Comparison of ENCODE assay signal across 8 mouse cellular contexts in the genomic region with DNA sequence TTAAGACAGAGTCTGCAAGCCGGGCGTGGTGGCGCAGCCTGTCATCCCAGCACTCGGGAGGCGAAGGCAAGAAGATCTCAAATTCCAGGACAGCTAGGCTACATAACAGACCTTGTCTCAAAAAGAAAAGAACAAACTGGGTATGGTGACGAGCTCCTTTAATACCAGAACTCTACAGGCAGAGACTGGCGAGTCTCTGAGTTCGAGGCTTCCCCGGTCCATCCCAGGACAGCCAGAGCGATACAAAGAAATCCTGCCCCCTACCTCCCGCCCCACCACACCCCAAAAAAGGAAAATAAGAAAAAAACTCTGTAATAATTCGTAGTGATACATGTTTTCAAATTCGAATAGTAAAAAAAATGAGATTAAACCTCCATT. TPM values are rescaled to one million over a fixed set of nuclear protein-coding genes. Genes with fewer than 3 reads are reported as not detected.
DNase-seq lines count a peak whose midpoint lies in the region; ATAC-seq and TF ChIP-seq lines count a peak whose summit lies in the region.

No protein-coding gene starts in this region.

- peak overlapping the region; percentile 80 for H3K9ac ChIP-seq in liver, adult 2 months (ENCODE audit: low read depth, low read length)
- peak overlapping the region; percentile 82 for H3K9ac ChIP-seq in embryonic facial prominence, embryonic 11.5 days (replicated peaks; ENCODE audit: low read length)
- peak overlapping the region; percentile 79 for H3K9ac ChIP-seq in hindbrain, postnatal 0 days (replicated peaks; ENCODE audit: low read length)

- 1% methylated on average over 13 of the region's 13 CpGs for WGBS in liver, adult 2 months
- WGBS in embryonic facial prominence, embryonic 11.5 days: 4% methylated on average over 13 of the region's 13 CpGs
- 4% methylated on average over 13 of the region's 13 CpGs for WGBS in hindbrain, postnatal 0 days

- DNase-seq in liver, adult 2 months (ENCODE audit: extremely low read depth, low read depth, low spot score): no peak
- DNase-seq in liver: no peak
- no peak for DNase-seq in embryonic facial prominence, embryonic 11.5 days (ENCODE audit: low spot score)
- DNase-seq in hindbrain, postnatal 0 days (ENCODE audit: low spot score): no peak
- DNase-seq in cerebellum, adult 9-10 months: no peak
- DNase-seq in frontal cortex, postnatal 36 days (ENCODE audit: low spot score in 2 of 2): no peak
- DNase-seq in thymus, postnatal 0 days (ENCODE audit: low spot score): no peak

- H3ac ChIP-seq in myocyte (ENCODE audit: control insufficient read depth, insufficient read length): peak overlapping the region; percentile 67

- H3K27me3 ChIP-seq in liver, adult 2 months (ENCODE audit: control insufficient read depth, insufficient read depth, low read length): no peaks in the 10 kb centered on the region
- H3K27me3 ChIP-seq in embryonic facial prominence, embryonic 11.5 days (ENCODE audit: control insufficient read depth, insufficient read depth, low read length): no peaks in the 10 kb centered on the region
- H3K27me3 ChIP-seq in hindbrain, postnatal 0 days (ENCODE audit: insufficient read depth, low read length): no peaks in the 10 kb centered on the region
- H3K27me3 ChIP-seq in myocyte (ENCODE audit: control insufficient read depth, insufficient read depth, insufficient read length): no peaks in the 10 kb centered on the region

- H3K4me2 ChIP-seq in embryonic facial prominence, embryonic 11.5 days (ENCODE audit: low read depth, low read length): peak overlapping the region; percentile 80
- H3K4me2 ChIP-seq in hindbrain, postnatal 0 days (ENCODE audit: low read depth, low read length): peak overlapping the region; percentile 88
- H3K4me2 ChIP-seq in myocyte (ENCODE audit: low read depth): peak overlapping the region; percentile 93

- no peak for ATAC-seq in embryonic facial prominence, embryonic 11.5 days (replicated peaks; ENCODE audit: insufficient number of reproducible peaks, low FRiP score, low TSS enrichment, low read depth)
- ATAC-seq in hindbrain, postnatal 0 days: no peak

- peaks cover 2% of the 10 kb centered on the region; the same call in 1 of the 2 replicates for H3K79me2 ChIP-seq in liver, adult 2 months (ENCODE audit: control insufficient read depth, insufficient read depth, low read length)
- peaks cover 11% of the 10 kb centered on the region for H3K79me2 ChIP-seq in myocyte (ENCODE audit: control insufficient read depth, insufficient read depth)

- peaks cover 3% of the 10 kb centered on the region; the same call in 1 of the 2 replicates for H3K36me3 ChIP-seq in liver, adult 2 months (ENCODE audit: control insufficient read depth, insufficient read depth, low read length)
- peaks cover 3% of the 10 kb centered on the region for H3K36me3 ChIP-seq in embryonic facial prominence, embryonic 11.5 days (replicated peaks; ENCODE audit: control insufficient read depth, insufficient read depth, low read depth, low read length)
- peaks cover 22% of the 10 kb centered on the region for H3K36me3 ChIP-seq in hindbrain, postnatal 0 days (ENCODE audit: insufficient read depth, low read length)
- peaks cover 10% of the 10 kb centered on the region for H3K36me3 ChIP-seq in myocyte (ENCODE audit: control insufficient read depth, insufficient read depth)

- no peaks in the 10 kb centered on the region for H3K9me3 ChIP-seq in embryonic facial prominence, embryonic 11.5 days (replicated peaks; ENCODE audit: control insufficient read depth, low read length)
- no peaks in the 10 kb centered on the region for H3K9me3 ChIP-seq in hindbrain, postnatal 0 days (ENCODE audit: low read length)

- no peak for TF ChIP-seq POLR2A in liver, adult 2 months (IDR thresholded peaks at IDR 0.05; ENCODE audit: extremely low read depth, insufficient read depth, low read length)
- TF ChIP-seq POLR2A in myocyte (IDR thresholded peaks at IDR 0.05; ENCODE audit: insufficient read length, low read depth): no peak

- peak overlapping the region; percentile 46 for H3K27ac ChIP-seq in liver, adult 2 months (replicated peaks; ENCODE audit: insufficient read depth, low read depth, low read length)
- H3K27ac ChIP-seq in embryonic facial prominence, embryonic 11.5 days (replicated peaks; ENCODE audit: low read depth, low read length): peak overlapping the region; percentile 53; the same call in 1 of the 2 replicates
- peak overlapping the region; percentile 90 for H3K27ac ChIP-seq in hindbrain, postnatal 0 days

- no peaks in the 10 kb centered on the region for H3K4me1 ChIP-seq in liver, adult 2 months (ENCODE audit: control insufficient read depth, insufficient read depth, low read length)
- no peaks in the 10 kb centered on the region for H3K4me1 ChIP-seq in embryonic facial prominence, embryonic 11.5 days (ENCODE audit: control insufficient read depth, insufficient read depth, low read length)
- H3K4me1 ChIP-seq in hindbrain, postnatal 0 days (ENCODE audit: insufficient read depth, low read length): peaks cover 7% of the 10 kb centered on the region; the same call in 1 of the 2 replicates

- peak overlapping the region; percentile 76 for H3K4me3 ChIP-seq in liver, adult 2 months (ENCODE audit: insufficient read depth, low read depth, low read length)
- H3K4me3 ChIP-seq in embryonic facial prominence, embryonic 11.5 days (ENCODE audit: low read depth, low read length): peak overlapping the region; percentile 74
- peak overlapping the region; percentile 74 for H3K4me3 ChIP-seq in hindbrain, postnatal 0 days (ENCODE audit: low read length)
- peak overlapping the region; percentile 74 for H3K4me3 ChIP-seq in myocyte

- TF ChIP-seq CTCF in liver, adult 2 months (IDR thresholded peaks at IDR 0.05; ENCODE audit: low read depth, low read length): no peak
- TF ChIP-seq CTCF in hindbrain, postnatal 0 days (IDR thresholded peaks at IDR 0.05; ENCODE audit: low read depth): no peak

TF ChIP-seq in myocyte, 11 proteins besides CTCF, POLR2A, EP300 and RAD21:
- TF ChIP-seq USF1 (IDR thresholded peaks at IDR 0.05; ENCODE audit: low read depth): no peak
- TF ChIP-seq REST (IDR thresholded peaks at IDR 0.05; ENCODE audit: insufficient read depth, insufficient read length): no peak
- no peak for TF ChIP-seq E2F4 (IDR thresholded peaks at IDR 0.05; ENCODE audit: insufficient read depth)
- TF ChIP-seq TCF3 (IDR thresholded peaks at IDR 0.05; ENCODE audit: insufficient read length, low read depth): no peak
- TF ChIP-seq POLR2AphosphoS2 (IDR thresholded peaks at IDR 0.05; ENCODE audit: insufficient read length, low read depth): no peak
- TF ChIP-seq SRF (IDR thresholded peaks at IDR 0.05; ENCODE audit: control insufficient read depth, insufficient read length, low read depth): no peak
- TF ChIP-seq CEBPB (IDR thresholded peaks at IDR 0.05; ENCODE audit: insufficient read depth, poor library complexity, severe bottlenecking): no peak
- no peak for TF ChIP-seq MAX (IDR thresholded peaks at IDR 0.05; ENCODE audit: low read depth)
- no peak for TF ChIP-seq MYOG (IDR thresholded peaks at IDR 0.05; ENCODE audit: control insufficient read depth in 1 of 3, insufficient read depth in 1 of 3, insufficient read length in 2 of 3, low read depth in 2 of 3)
- no peak for TF ChIP-seq TCF12 (IDR thresholded peaks at IDR 0.05; ENCODE audit: insufficient read depth, poor library complexity, severe bottlenecking)
- TF ChIP-seq MYOD1 (IDR thresholded peaks at IDR 0.05; ENCODE audit: control insufficient read depth in 1 of 3, insufficient read length in 2 of 3, low read depth in 2 of 3): no peak

RNA-seq across cellular contexts. Expression of a gene that starts 0.9 kb away (rescaled TPM):
- total RNA-seq in liver, adult 2 months (2014; rRNA removed): 10.1 and 10.2 TPM in 2 replicates
- 7.6 and 7.8 TPM in 2 replicates for polyA plus RNA-seq in liver, adult 2 months (2012; rRNA removed)
- polyA plus RNA-seq in embryonic facial prominence, embryonic 11.5 days (2014; fragmentation: Nextera tagmentation; extraction: Ambion mirVana): 23.8 and 25.1 TPM in 2 replicates
- 14.4 and 17.6 TPM in 2 replicates for total RNA-seq in hindbrain, postnatal 0 days (2014; rRNA removed)
- polyA plus RNA-seq in hindbrain, postnatal 0 days (2015; fragmentation: Nextera tagmentation; extraction: Ambion mirVana): 15.9 and 19.6 TPM in 2 replicates
- 6.9 TPM for polyA plus RNA-seq in myocyte (2012; fragmentation: generic; extraction: Trizol)
- 29.8 and 30.8 TPM in 2 replicates for polyA plus RNA-seq in thymus, postnatal 0 days (2015; fragmentation: Nextera tagmentation; extraction: Ambion mirVana)

RNA-seq across cellular contexts. Expression of a gene that starts 12.7 kb away (rescaled TPM):
- 0.83 TPM in 1 of 2 replicates, not detected in the other for total RNA-seq in liver, adult 2 months (2014; rRNA removed)
- polyA plus RNA-seq in liver, adult 2 months (2012; rRNA removed): 1.5 and 4.0 TPM in 2 replicates
- not detected in 2 replicates for polyA plus RNA-seq in embryonic facial prominence, embryonic 11.5 days (2014; fragmentation: Nextera tagmentation; extraction: Ambion mirVana)
- not detected in 2 replicates for total RNA-seq in hindbrain, postnatal 0 days (2014; rRNA removed)
- not detected in 2 replicates for polyA plus RNA-seq in hindbrain, postnatal 0 days (2015; fragmentation: Nextera tagmentation; extraction: Ambion mirVana)
- not detected for polyA plus RNA-seq in myocyte (2012; fragmentation: generic; extraction: Trizol)
- polyA plus RNA-seq in thymus, postnatal 0 days (2015; fragmentation: Nextera tagmentation; extraction: Ambion mirVana): 0.25 and 0.31 TPM in 2 replicates

RNA-seq across cellular contexts. Expression of a gene that starts 35.1 kb away (rescaled TPM):
- 10.9 and 13.6 TPM in 2 replicates for total RNA-seq in liver, adult 2 months (2014; rRNA removed)
- 2.7 and 4.0 TPM in 2 replicates for polyA plus RNA-seq in liver, adult 2 months (2012; rRNA removed)
- polyA plus RNA-seq in embryonic facial prominence, embryonic 11.5 days (2014; fragmentation: Nextera tagmentation; extraction: Ambion mirVana): 228 and 232 TPM in 2 replicates
- 138 and 148 TPM in 2 replicates for total RNA-seq in hindbrain, postnatal 0 days (2014; rRNA removed)
- 190 and 211 TPM in 2 replicates for polyA plus RNA-seq in hindbrain, postnatal 0 days (2015; fragmentation: Nextera tagmentation; extraction: Ambion mirVana)
- 12.8 TPM for polyA plus RNA-seq in myocyte (2012; fragmentation: generic; extraction: Trizol)
- polyA plus RNA-seq in thymus, postnatal 0 days (2015; fragmentation: Nextera tagmentation; extraction: Ambion mirVana): 170 and 184 TPM in 2 replicates

RNA-seq across cellular contexts. Expression of a gene that starts 42.2 kb away (rescaled TPM):
- 96.5 and 102 TPM in 2 replicates for total RNA-seq in liver, adult 2 months (2014; rRNA removed)
- polyA plus RNA-seq in liver, adult 2 months (2012; rRNA removed): 60.4 and 74.6 TPM in 2 replicates
- 73.6 and 78.3 TPM in 2 replicates for polyA plus RNA-seq in embryonic facial prominence, embryonic 11.5 days (2014; fragmentation: Nextera tagmentation; extraction: Ambion mirVana)
- 74.3 and 80.9 TPM in 2 replicates for total RNA-seq in hindbrain, postnatal 0 days (2014; rRNA removed)
- polyA plus RNA-seq in hindbrain, postnatal 0 days (2015; fragmentation: Nextera tagmentation; extraction: Ambion mirVana): 102 and 104 TPM in 2 replicates
- 25.1 TPM for polyA plus RNA-seq in myocyte (2012; fragmentation: generic; extraction: Trizol)
- polyA plus RNA-seq in thymus, postnatal 0 days (2015; fragmentation: Nextera tagmentation; extraction: Ambion mirVana): 28.8 and 32.8 TPM in 2 replicates

Comparison
In these comparisons a context has a peak if more than half of its experiments do, and no peak if none do; other contexts are left out.
1. RNA of a gene that starts 35.1 kb away (polyA plus RNA-seq): 228 to 232 TPM in embryonic facial prominence, embryonic 11.5 days, 190 to 211 TPM in hindbrain, postnatal 0 days and 170 to 184 TPM in thymus, postnatal 0 days; 12.8 TPM in myocyte (single experiment) and 2.7 to 4.0 TPM in liver, adult 2 months; every median in the first group is over 10 times any median in the second.
2. Peak in every context shown above with its lines, with median percentiles within 50 percentile points of each other: H3K27ac ChIP-seq, H3K4me3 ChIP-seq, H3K9ac ChIP-seq and H3K4me2 ChIP-seq.